Mouse (Mus musculus) fibroblast of lung, adult 2 months (primary cell): Measurements from ENCODE around the gene Snx30.
"Not testable (repeated sequence)": the region's sequence is repeated elsewhere in the genome, so short reads cannot be mapped to it uniquely, and the experiment has no call there.

Experiments
- DNase-seq: peaks from one replicate; pipeline ENCODE4 v3.0.0-alpha.2; 2011; ENCODE audit warnings: low read depth

Gene Snx30

GRCm38 (mm10) chr4:59805181-59805967 lies at the start of gene Snx30:
Snx30 (plus strand) TSS chr4:59805840.
- DNase-seq, result peak; percentile 49

GRCm38 (mm10) chr4:59756332-59757082 lies 49.1 kb upstream of the Snx30 start:
- peak; percentile 71 for DNase-seq

- DNase-seq, result peak; percentile 65
Measured at GRCm38 (mm10) chr4:59757452-59758435, 47.9 kb upstream of the Snx30 start.

- no peak for DNase-seq
Measured at GRCm38 (mm10) chr4:59760016-59760415, 45.6 kb upstream of the Snx30 start.

- DNase-seq, result no peak
Measured at GRCm38 (mm10) chr4:59760636-59761364, 44.8 kb upstream of the Snx30 start.

- DNase-seq, result peak; percentile 73
Measured at GRCm38 (mm10) chr4:59761365-59761729, 44.3 kb upstream of the Snx30 start.

- no peak for DNase-seq
Measured at GRCm38 (mm10) chr4:59764950-59765349, 40.7 kb upstream of the Snx30 start.

GRCm38 (mm10) chr4:59765385-59766005 lies 40.1 kb upstream of the Snx30 start:
- no peak for DNase-seq

- no peak for DNase-seq
Measured at GRCm38 (mm10) chr4:59767717-59768116, 37.9 kb upstream of the Snx30 start.

- no peak for DNase-seq
Measured at GRCm38 (mm10) chr4:59772171-59772879, 33.3 kb upstream of the Snx30 start.

- DNase-seq, result no peak
Measured at GRCm38 (mm10) chr4:59777828-59778227, 27.8 kb upstream of the Snx30 start.

GRCm38 (mm10) chr4:59780568-59780967 lies 25.1 kb upstream of the Snx30 start:
- DNase-seq, result no peak

- DNase-seq, result no peak
Measured at GRCm38 (mm10) chr4:59782853-59783684, 22.6 kb upstream of the Snx30 start.

GRCm38 (mm10) chr4:59783685-59784279 lies 21.9 kb upstream of the Snx30 start:
- DNase-seq, result peak; percentile 92

GRCm38 (mm10) chr4:59785412-59785811 lies 20.2 kb upstream of the Snx30 start:
- no peak for DNase-seq

GRCm38 (mm10) chr4:59786661-59787060 lies 19.0 kb upstream of the Snx30 start:
- DNase-seq, result no peak

GRCm38 (mm10) chr4:59787126-59787525 lies 18.5 kb upstream of the Snx30 start:
- DNase-seq, result no peak

GRCm38 (mm10) chr4:59789015-59789414 lies 16.6 kb upstream of the Snx30 start:
- no peak for DNase-seq

- not testable (repeated sequence) for DNase-seq
Measured at GRCm38 (mm10) chr4:59793626-59794025, 12.0 kb upstream of the Snx30 start.
